Mouse (Mus musculus): Measurements from ENCODE around the gene Lin7a.

- no peak for TF ChIP-seq CTCF (IDR thresholded peaks at IDR 0.05; ENCODE audit: extremely low read depth, insufficient read depth, low read length)
- TF ChIP-seq POLR2A (IDR thresholded peaks at IDR 0.05; ENCODE audit: extremely low read depth, insufficient read depth, low read length): no peak
These were observed 87.1 kb downstream of the Lin7a start for GRCm38 (mm10) chr10:107358443-107359040.

All from cortical plate, adult 2 months (tissue).